Mouse (Mus musculus) intestine, embryonic 16.5 days (tissue): ENCODE measurements around the gene Acadsb. TPM values are rescaled to one million over a fixed set of nuclear protein-coding genes. Genes with fewer than 3 reads are reported as not detected.

Experiments
- ATAC-seq: fragments of 200-750 bp; cut with Nextera tagmentation; 2 replicates; pipeline ENCODE4 v1.8.0; 2017; ENCODE audit warnings: moderate TSS enrichment, moderate library complexity
- H3K27ac ChIP-seq: fragments of 300-500 bp; sonication (generic); 2 replicates; pipeline ENCODE4 v1.5.1; 2014; ENCODE audit warnings: mild to moderate bottlenecking, low read length
- H3K27me3 ChIP-seq: fragments of 300-500 bp; sonication (generic); replicated peaks from 2 replicates; pipeline ENCODE4 v1.6.1; 2014; ENCODE audit warnings: low read length, control low read depth, mixed read lengths; ENCODE audit not compliant: control insufficient read depth, insufficient read depth
- H3K36me3 ChIP-seq: fragments of 300-500 bp; sonication (generic); 2 replicates; pipeline ENCODE4 v1.6.1; 2014; ENCODE audit warnings: low read length, control low read depth; ENCODE audit not compliant: control insufficient read depth, insufficient read depth
- H3K4me1 ChIP-seq: fragments of 300-500 bp; sonication (generic); 2 replicates; pipeline ENCODE4 v1.6.1; 2014; ENCODE audit warnings: low read length, control low read depth, mixed read lengths; ENCODE audit not compliant: control insufficient read depth, insufficient read depth
- H3K4me2 ChIP-seq: fragments of 300-500 bp; sonication (generic); 2 replicates; pipeline ENCODE4 v1.6.1; 2014; ENCODE audit warnings: low read depth, low read length, control low read depth
- H3K4me3 ChIP-seq: fragments of 300-500 bp; sonication (generic); 2 replicates; pipeline ENCODE4 v1.5.1; 2014; ENCODE audit warnings: mild to moderate bottlenecking, low read length
- H3K9ac ChIP-seq: fragments of 300-500 bp; sonication (generic); 2 replicates; pipeline ENCODE4 v1.6.1; 2014; ENCODE audit warnings: low read depth, low read length
- H3K9me3 ChIP-seq: fragments of 300-500 bp; sonication (generic); 2 replicates; pipeline ENCODE4 v1.6.1; 2016; ENCODE audit warnings: low read length, control low read depth; ENCODE audit not compliant: control insufficient read depth
- WGBS: fragments of 180-500 bp; shearing (Covaris S2); extraction: QIAGEN DNeasy Blood & Tissue Kit; methylation state at CpG from one replicate; pipeline ENCODE4 v1.1.7; 2014; 5-methylcytosine and 5-hydroxymethylcytosine counted together
- polyA plus RNA-seq: library from polyadenylated mRNA; unstranded; fragments of >200 nt; fragmentation: Nextera tagmentation; extraction: Ambion mirVana; gene quantifications from 2 replicates; pipeline ENCODE4 v1.2.1, GENCODE M21; 2015

Acadsb gene
- polyA plus RNA-seq, 1 experiment from 2014 or later = 75.2 TPM

- peaks cover 3% of the 10 kb centered on the region; the same call in 1 of the 2 replicates for H3K36me3 ChIP-seq
- H3K9me3 ChIP-seq = no peaks in the 10 kb centered on the region
- no peaks in the 10 kb centered on the region for H3K27me3 ChIP-seq
- H3K27ac ChIP-seq = no peak overlapping the region
- WGBS = 91% methylated on average over 1 of the region's 1 CpGs
- no peak overlapping the region for H3K4me2 ChIP-seq
- no peak overlapping the region for H3K9ac ChIP-seq
- H3K4me3 ChIP-seq = no peak overlapping the region
- no peak for ATAC-seq
- H3K4me1 ChIP-seq = no peaks in the 10 kb centered on the region
Observed at GRCm38 (mm10) chr7:131434276-131434675, 23.9 kb downstream of the Acadsb start.

GRCm38 (mm10) chr7:131437051-131437450 is 26.6 kb downstream of the Acadsb start:
- WGBS = 61% methylated on average over 3 of the region's 3 CpGs
- H3K9me3 ChIP-seq = no peaks in the 10 kb centered on the region

DNA sequence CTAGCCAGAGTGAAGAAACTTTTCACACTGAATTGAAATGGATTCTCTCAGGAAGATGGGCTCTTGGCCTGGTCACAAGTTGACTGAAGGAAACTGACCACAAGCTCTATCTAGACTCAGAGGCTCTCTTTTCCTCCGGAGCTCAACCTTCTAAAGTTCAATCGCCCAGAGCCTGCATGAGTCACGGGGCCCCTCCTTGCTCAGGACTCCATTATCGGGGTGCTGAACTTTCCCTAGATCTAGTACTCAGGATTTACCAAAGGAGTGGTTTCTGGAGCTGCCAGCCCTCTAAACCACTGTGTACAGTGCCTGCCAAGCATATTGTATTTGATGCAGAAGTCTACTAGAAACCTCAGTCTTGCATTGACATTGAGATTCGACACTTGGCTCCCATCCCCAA is 46.3 kb downstream of the Acadsb start:
- Histone ChIP-seq H3K36me3 (no peaks in the 10 kb centered on the region), H3K4me1 (no peaks in the 10 kb centered on the region), H3K9me3 (no peaks in the 10 kb centered on the region), H3K4me3 (no peak overlapping the region), H3K4me2 (no peak overlapping the region), H3K27ac (no peak overlapping the region), H3K27me3 (no peaks in the 10 kb centered on the region), H3K9ac (no peak overlapping the region)
- WGBS = 85% methylated on average over 5 of the region's 5 CpGs
- no peak for ATAC-seq

More at GRCm38 (mm10) chr7:131437051-131437450, 26.6 kb downstream of the Acadsb start:
- H3K36me3 ChIP-seq = no peaks in the 10 kb centered on the region
- no peak overlapping the region for H3K4me3 ChIP-seq
- ATAC-seq = peak; percentile 73; the same call in 1 of the 2 replicates
- H3K9ac ChIP-seq = no peak overlapping the region
- H3K27me3 ChIP-seq = no peaks in the 10 kb centered on the region
- no peak overlapping the region for H3K27ac ChIP-seq
- H3K4me2 ChIP-seq = no peak overlapping the region
- no peaks in the 10 kb centered on the region for H3K4me1 ChIP-seq

DNA sequence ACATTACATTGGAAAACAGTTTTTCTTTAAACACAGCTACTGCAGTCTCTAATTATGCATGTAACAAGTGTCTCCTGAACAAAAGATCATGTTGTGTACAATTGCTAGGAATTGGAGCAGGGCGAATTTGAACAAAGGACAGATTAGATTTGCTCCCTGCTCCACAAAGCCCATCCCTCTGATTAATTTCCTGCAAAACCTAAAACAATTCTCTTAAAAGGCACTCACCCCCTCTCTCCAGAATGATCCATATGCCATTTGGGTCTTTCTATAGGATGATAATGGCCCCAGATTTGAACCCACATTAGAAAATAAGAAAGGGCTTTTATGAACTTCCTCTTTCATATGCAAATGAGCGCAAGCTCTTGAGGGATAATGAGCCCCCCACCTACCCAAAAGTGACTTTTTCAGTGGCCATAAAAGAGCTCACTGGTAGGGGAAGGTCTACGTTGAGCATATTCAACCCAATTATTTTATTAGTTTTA is 54.8 kb downstream of the Acadsb start:
- Histone ChIP-seq H3K4me1 (no peaks in the 10 kb centered on the region), H3K27me3 (no peaks in the 10 kb centered on the region), H3K36me3 (no peaks in the 10 kb centered on the region), H3K9me3 (no peaks in the 10 kb centered on the region), H3K9ac (no peak overlapping the region), H3K4me2 (no peak overlapping the region), H3K27ac (no peak overlapping the region), H3K4me3 (no peak overlapping the region)
- 67% methylated on average over 3 of the region's 3 CpGs for WGBS
- ATAC-seq = no peak

DNA sequence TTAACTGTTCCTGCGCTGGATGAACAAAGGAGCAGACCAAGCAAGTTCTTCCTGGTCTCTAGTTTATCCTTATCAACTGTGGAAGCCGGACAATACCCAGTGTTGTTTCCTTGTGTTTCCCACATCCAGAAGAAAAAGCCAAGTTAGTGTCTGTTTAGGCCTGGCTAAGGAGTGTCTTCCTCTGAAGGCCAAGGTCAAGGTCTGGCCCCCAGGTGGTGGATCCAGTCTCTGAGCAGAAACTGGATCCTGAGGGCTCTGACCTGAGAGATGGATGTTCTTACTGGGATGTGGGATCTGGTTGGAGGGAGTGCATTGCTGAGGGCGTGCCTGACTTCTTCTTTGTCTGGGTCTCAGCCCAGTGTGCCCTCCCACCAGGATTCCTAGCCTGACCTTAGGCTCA is 55.3 kb downstream of the Acadsb start:
- Histone ChIP-seq H3K9ac (no peak overlapping the region), H3K27me3 (no peaks in the 10 kb centered on the region)

DNA sequence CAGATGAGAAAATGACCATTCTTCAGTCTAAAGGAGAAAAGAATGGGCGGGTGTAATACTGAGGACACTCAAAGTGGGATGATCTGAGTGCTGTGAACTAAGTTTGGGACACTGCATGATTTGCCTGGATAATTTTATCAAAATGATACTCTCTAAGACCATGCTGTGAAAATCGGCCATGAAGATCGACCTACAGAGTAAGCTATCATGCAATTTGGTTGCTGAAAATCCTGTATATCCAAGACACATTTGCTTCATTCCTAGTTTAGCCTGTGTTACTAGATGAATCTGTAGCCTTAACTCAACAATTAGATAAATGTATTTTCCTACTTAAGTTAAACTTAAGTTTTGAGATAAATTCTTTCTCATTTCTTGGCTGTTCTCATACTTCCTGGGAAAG is 56.9 kb downstream of the Acadsb start:
- Histone ChIP-seq H3K4me2 (no peak overlapping the region), H3K36me3 (no peaks in the 10 kb centered on the region), H3K27ac (no peak overlapping the region), H3K4me3 (no peak overlapping the region), H3K9me3 (no peaks in the 10 kb centered on the region), H3K27me3 (no peaks in the 10 kb centered on the region), H3K9ac (no peak overlapping the region), H3K4me1 (no peaks in the 10 kb centered on the region)
- no peak for ATAC-seq
- WGBS = 85% methylated on average over 3 of the region's 3 CpGs

More for the DNA sequence above, 55.3 kb downstream of the Acadsb start:
- Histone ChIP-seq H3K27ac (no peak overlapping the region), H3K36me3 (no peaks in the 10 kb centered on the region), H3K4me3 (no peak overlapping the region), H3K4me1 (no peaks in the 10 kb centered on the region), H3K9me3 (no peaks in the 10 kb centered on the region), H3K4me2 (no peak overlapping the region)
- WGBS = 67% methylated on average over 3 of the region's 3 CpGs
- no peak for ATAC-seq

DNA sequence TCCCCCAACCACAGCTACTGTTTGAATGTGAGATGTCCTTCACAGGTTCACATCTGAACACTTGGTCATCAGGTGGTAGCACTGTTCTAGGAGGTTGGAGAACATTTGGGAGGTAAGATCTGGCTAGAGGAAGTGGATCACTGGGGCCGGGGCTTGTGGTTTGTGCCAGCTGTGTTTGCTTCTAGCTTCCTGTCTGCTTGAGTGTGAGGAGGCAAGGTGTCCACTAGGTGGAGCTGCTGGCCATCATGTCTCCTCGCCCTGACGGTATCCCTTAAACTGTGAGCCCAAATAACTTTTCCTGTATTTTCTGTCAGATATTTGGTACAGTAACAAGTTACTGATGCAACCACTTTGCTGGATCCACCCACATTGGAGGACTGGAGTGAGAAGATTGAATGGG is 59.1 kb downstream of the Acadsb start:
- no peaks in the 10 kb centered on the region for H3K4me1 ChIP-seq
- H3K27me3 ChIP-seq = no peaks in the 10 kb centered on the region
- H3K9ac ChIP-seq = no peak overlapping the region
- H3K36me3 ChIP-seq = no peaks in the 10 kb centered on the region
- no peaks in the 10 kb centered on the region for H3K9me3 ChIP-seq
- no peak overlapping the region for H3K4me2 ChIP-seq
- H3K27ac ChIP-seq = no peak overlapping the region
- no peak for ATAC-seq
- no peak overlapping the region for H3K4me3 ChIP-seq
- 73% methylated on average over 3 of the region's 3 CpGs for WGBS

GRCm38 (mm10) chr7:131471551-131471950 is 61.1 kb downstream of the Acadsb start:
- Histone ChIP-seq H3K27ac (no peak overlapping the region), H3K4me2 (no peak overlapping the region)
- 85% methylated on average over 5 of the region's 5 CpGs for WGBS

DNA sequence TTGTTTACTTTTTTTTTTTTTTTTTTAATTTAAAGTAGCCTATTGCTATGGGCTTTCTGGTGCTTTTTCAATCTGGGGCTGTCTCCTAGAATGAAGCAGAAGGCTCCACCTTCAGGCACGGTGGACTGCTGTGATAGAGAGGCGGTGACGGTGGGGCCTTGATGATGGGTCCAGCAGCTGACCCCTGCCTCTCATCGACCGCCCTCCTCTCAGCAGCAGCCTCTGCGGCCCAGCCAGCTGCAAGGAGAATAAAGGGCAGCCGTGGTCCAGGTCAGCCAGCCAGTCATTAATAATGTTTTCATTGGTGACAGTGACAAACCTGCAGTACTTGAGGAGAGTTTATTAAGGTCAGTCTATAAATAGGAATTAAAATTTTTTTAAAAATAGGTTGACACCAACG is 66.7 kb downstream of the Acadsb start:
- 27% methylated on average over 8 of the region's 8 CpGs for WGBS
- Histone ChIP-seq H3K36me3 (no peaks in the 10 kb centered on the region), H3K4me2 (no peak overlapping the region), H3K9me3 (no peaks in the 10 kb centered on the region), H3K4me3 (no peak overlapping the region), H3K4me1 (no peaks in the 10 kb centered on the region), H3K27ac (no peak overlapping the region), H3K27me3 (no peaks in the 10 kb centered on the region), H3K9ac (no peak overlapping the region)
- no peak for ATAC-seq

More at GRCm38 (mm10) chr7:131471551-131471950, 61.1 kb downstream of the Acadsb start:
- Histone ChIP-seq H3K27me3 (no peaks in the 10 kb centered on the region), H3K4me3 (no peak overlapping the region), H3K9ac (no peak overlapping the region), H3K9me3 (no peaks in the 10 kb centered on the region), H3K36me3 (no peaks in the 10 kb centered on the region), H3K4me1 (no peaks in the 10 kb centered on the region)
- no peak for ATAC-seq

- H3K36me3 ChIP-seq = no peaks in the 10 kb centered on the region
- H3K27me3 ChIP-seq = no peaks in the 10 kb centered on the region
- no peak for ATAC-seq
Observed at GRCm38 (mm10) chr7:131478403-131478802, 68.0 kb downstream of the Acadsb start.

More at GRCm38 (mm10) chr7:131478403-131478802, 68.0 kb downstream of the Acadsb start:
- H3K4me1 ChIP-seq = no peaks in the 10 kb centered on the region
- no peak overlapping the region for H3K4me2 ChIP-seq
- H3K27ac ChIP-seq = no peak overlapping the region
- H3K4me3 ChIP-seq = no peak overlapping the region
- H3K9me3 ChIP-seq = no peaks in the 10 kb centered on the region
- H3K9ac ChIP-seq = no peak overlapping the region
- WGBS = 91% methylated on average over 5 of the region's 5 CpGs
